Mouse (Mus musculus) myocyte (in vitro differentiated cells): ENCODE data around the gene Golph3l. TPM values are rescaled to one million over a fixed set of nuclear protein-coding genes. Genes with fewer than 3 reads are reported as not detected.

ENCODE experiments used
- H3K27me3 ChIP-seq: one replicate; pipeline ENCODE4 v1.6.1; 2011; ENCODE audit not compliant: control insufficient read depth, insufficient read depth, insufficient read length
- H3K36me3 ChIP-seq: one replicate; pipeline ENCODE4 v1.6.1; 2011; ENCODE audit not compliant: control insufficient read depth, insufficient read depth
- H3K4me2 ChIP-seq: one replicate; pipeline ENCODE4 v1.6.1; 2011; ENCODE audit warnings: low read depth, control low read depth
- H3K4me3 ChIP-seq: one replicate; pipeline ENCODE4 v1.5.1; 2011; ENCODE audit warnings: mild to moderate bottlenecking, control low read depth, moderate library complexity
- H3K79me2 ChIP-seq: one replicate; pipeline ENCODE4 v1.6.1; 2011; ENCODE audit not compliant: control insufficient read depth, insufficient read depth
- H3ac ChIP-seq: one replicate; pipeline ENCODE4 v1.6.1; 2011; ENCODE audit not compliant: control insufficient read depth, insufficient read length
- CEBPB ChIP-seq: IDR thresholded peaks from 2 replicates; pipeline ENCODE4 v1.6.1; 2011; ENCODE audit warnings: mild to moderate bottlenecking, moderate library complexity; ENCODE audit not compliant: poor library complexity, insufficient read depth, severe bottlenecking
- E2F4 ChIP-seq: IDR thresholded peaks from one replicate; pipeline ENCODE4 v1.6.1; 2011; ENCODE audit warnings: mild to moderate bottlenecking, control low read depth, moderate library complexity; ENCODE audit not compliant: insufficient read depth
- MAX ChIP-seq: IDR thresholded peaks from one replicate; pipeline ENCODE4 v1.6.1; 2011; ENCODE audit warnings: low read depth, mild to moderate bottlenecking, control low read depth
- MYOD1 ChIP-seq, 3 experiments: IDR thresholded peaks; one replicate each; pipeline ENCODE4 v1.6.1; 2011; ENCODE audit warnings: control low read depth in 2 of 3, low read depth in 2 of 3, mild to moderate bottlenecking in 2 of 3, moderate library complexity in 1 of 3; ENCODE audit not compliant: insufficient read length in 2 of 3, control insufficient read depth in 1 of 3
- MYOG ChIP-seq, 3 experiments: IDR thresholded peaks; one replicate each; pipeline ENCODE4 v1.6.1; 2011; ENCODE audit warnings: control low read depth in 2 of 3, low read depth in 2 of 3, mild to moderate bottlenecking in 2 of 3; ENCODE audit not compliant: insufficient read length in 2 of 3, control insufficient read depth in 1 of 3, insufficient read depth in 1 of 3
- POLR2A ChIP-seq: IDR thresholded peaks from one replicate; pipeline ENCODE4 v1.6.1; 2011; ENCODE audit warnings: low read depth, mild to moderate bottlenecking, control low read depth, moderate library complexity; ENCODE audit not compliant: insufficient read length
- POLR2AphosphoS2 ChIP-seq: IDR thresholded peaks from one replicate; pipeline ENCODE4 v1.6.1; 2011; ENCODE audit warnings: low read depth, control low read depth; ENCODE audit not compliant: insufficient read length
- REST ChIP-seq: IDR thresholded peaks from one replicate; pipeline ENCODE4 v1.6.1; 2011; ENCODE audit warnings: mild to moderate bottlenecking, control low read depth, moderate library complexity; ENCODE audit not compliant: insufficient read depth, insufficient read length
- SRF ChIP-seq: IDR thresholded peaks from one replicate; pipeline ENCODE4 v1.6.1; 2011; ENCODE audit warnings: low read depth; ENCODE audit not compliant: control insufficient read depth, insufficient read length
- TCF12 ChIP-seq: IDR thresholded peaks from one replicate; pipeline ENCODE4 v1.6.1; 2011; ENCODE audit warnings: mild to moderate bottlenecking, control low read depth; ENCODE audit not compliant: poor library complexity, insufficient read depth, severe bottlenecking
- TCF3 ChIP-seq: IDR thresholded peaks from one replicate; pipeline ENCODE4 v1.6.1; 2011; ENCODE audit warnings: low read depth, control low read depth; ENCODE audit not compliant: insufficient read length
- USF1 ChIP-seq: IDR thresholded peaks from one replicate; pipeline ENCODE4 v1.6.1; 2011; ENCODE audit warnings: low read depth, mild to moderate bottlenecking, control low read depth, moderate library complexity
- polyA plus RNA-seq: library from polyadenylated mRNA; unstranded; fragments of >200 nt; fragmentation: generic; extraction: Trizol; gene quantifications from one replicate; pipeline ENCODE4 v1.2.1, GENCODE M21; 2012; ENCODE audit warnings: missing spikeins

Golph3l gene
- polyA plus RNA-seq, 1 experiment: 4.4 TPM

DNA sequence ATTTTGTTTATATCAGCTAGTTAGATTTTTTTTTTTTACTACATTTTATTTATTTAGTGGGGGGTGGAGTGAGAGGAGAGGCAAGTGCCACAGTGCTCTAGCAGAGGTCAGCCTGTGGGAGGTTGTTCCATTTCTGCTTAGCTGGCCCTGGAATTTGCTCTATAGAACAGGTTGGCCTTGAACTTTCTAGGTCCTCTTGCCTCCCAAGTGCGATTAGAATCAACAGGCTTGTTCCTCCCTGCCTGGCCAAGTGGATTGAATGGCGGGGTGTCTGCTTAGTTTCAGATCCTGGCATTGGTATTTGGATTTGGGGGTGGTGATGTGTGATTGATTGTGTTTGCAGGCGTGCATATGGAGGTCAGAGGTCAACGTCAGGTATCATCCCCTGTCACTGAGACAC lies 47.3 kb downstream of the Golph3l start:
- Histone ChIP-seq H3K4me2 (no peak overlapping the region), H3K36me3 (peaks cover 49% of the 10 kb centered on the region), H3K4me3 (no peak overlapping the region), H3ac (no peak overlapping the region), H3K27me3 (no peaks in the 10 kb centered on the region), H3K79me2 (peaks cover 6% of the 10 kb centered on the region)
- no peak for TF ChIP-seq CEBPB
- TF ChIP-seq E2F4: no peak
- no peak for TF ChIP-seq MYOG (IDR thresholded peaks at IDR 0.05; ENCODE audit: control insufficient read depth in 1 of 3, insufficient read depth in 1 of 3, insufficient read length in 2 of 3, low read depth in 2 of 3)
- TF ChIP-seq POLR2AphosphoS2: no peak
- TF ChIP-seq SRF: no peak
- no peak for TF ChIP-seq MAX
- no peak for TF ChIP-seq REST
- no peak for TF ChIP-seq MYOD1 (IDR thresholded peaks at IDR 0.05; ENCODE audit: control insufficient read depth in 1 of 3, insufficient read length in 2 of 3, low read depth in 2 of 3)
- TF ChIP-seq POLR2A: no peak
- no peak for TF ChIP-seq USF1

- no peaks in the 10 kb centered on the region for H3K79me2 ChIP-seq
- peaks cover 25% of the 10 kb centered on the region for H3K36me3 ChIP-seq
- H3ac ChIP-seq: no peak overlapping the region
- H3K27me3 ChIP-seq: no peaks in the 10 kb centered on the region
- TF ChIP-seq TCF12: no peak
- no peak for TF ChIP-seq POLR2A
- no peak for TF ChIP-seq CEBPB
- no peak for TF ChIP-seq MYOG (IDR thresholded peaks at IDR 0.05; ENCODE audit: control insufficient read depth in 1 of 3, insufficient read depth in 1 of 3, insufficient read length in 2 of 3, low read depth in 2 of 3)
- no peak for TF ChIP-seq USF1
- no peak for TF ChIP-seq POLR2AphosphoS2
- no peak for TF ChIP-seq REST
- TF ChIP-seq MAX: no peak
- TF ChIP-seq TCF3: no peak
- TF ChIP-seq MYOD1 (IDR thresholded peaks at IDR 0.05; ENCODE audit: control insufficient read depth in 1 of 3, insufficient read length in 2 of 3, low read depth in 2 of 3): no peak
- TF ChIP-seq SRF: no peak
- no peak for TF ChIP-seq E2F4
- H3K4me2 ChIP-seq: no peak overlapping the region
- H3K4me3 ChIP-seq: no peak overlapping the region
These were observed 51.0 kb downstream of the Golph3l start for GRCm38 (mm10) chr3:95639694-95640093.

DNA sequence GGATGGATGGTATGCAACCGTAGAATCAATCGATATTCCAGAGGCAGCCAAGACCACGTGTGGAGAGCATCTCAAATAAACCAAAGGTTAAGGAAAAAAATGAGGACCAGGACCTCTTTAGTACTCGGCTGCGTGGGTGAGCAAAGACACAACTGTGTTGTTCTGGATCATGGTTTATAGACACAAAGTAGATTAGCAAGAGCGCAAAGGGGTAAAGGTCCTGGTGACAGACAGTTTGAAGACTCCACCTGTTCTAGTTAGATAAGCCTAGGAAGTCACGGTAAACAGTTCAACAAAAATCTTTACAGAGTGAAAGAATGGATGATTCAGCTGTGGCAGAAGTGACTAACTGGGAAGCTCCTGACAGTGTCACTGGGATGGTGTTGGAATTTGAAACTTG lies 54.4 kb downstream of the Golph3l start:
- peaks cover 1% of the 10 kb centered on the region for H3K36me3 ChIP-seq
- H3ac ChIP-seq: no peak overlapping the region
- no peak overlapping the region for H3K4me3 ChIP-seq
- TF ChIP-seq USF1 (no peak), E2F4 (no peak), REST (no peak), SRF (no peak), TCF12 (no peak), POLR2A (no peak), POLR2AphosphoS2 (no peak), MAX (no peak), MYOG (IDR thresholded peaks at IDR 0.05; ENCODE audit: control insufficient read depth in 1 of 3, insufficient read depth in 1 of 3, insufficient read length in 2 of 3, low read depth in 2 of 3) (no peak), TCF3 (no peak), CEBPB (no peak), MYOD1 (IDR thresholded peaks at IDR 0.05; ENCODE audit: control insufficient read depth in 1 of 3, insufficient read length in 2 of 3, low read depth in 2 of 3) (no peak)
- H3K27me3 ChIP-seq: no peaks in the 10 kb centered on the region
- H3K79me2 ChIP-seq: no peaks in the 10 kb centered on the region
- H3K4me2 ChIP-seq: no peak overlapping the region

DNA sequence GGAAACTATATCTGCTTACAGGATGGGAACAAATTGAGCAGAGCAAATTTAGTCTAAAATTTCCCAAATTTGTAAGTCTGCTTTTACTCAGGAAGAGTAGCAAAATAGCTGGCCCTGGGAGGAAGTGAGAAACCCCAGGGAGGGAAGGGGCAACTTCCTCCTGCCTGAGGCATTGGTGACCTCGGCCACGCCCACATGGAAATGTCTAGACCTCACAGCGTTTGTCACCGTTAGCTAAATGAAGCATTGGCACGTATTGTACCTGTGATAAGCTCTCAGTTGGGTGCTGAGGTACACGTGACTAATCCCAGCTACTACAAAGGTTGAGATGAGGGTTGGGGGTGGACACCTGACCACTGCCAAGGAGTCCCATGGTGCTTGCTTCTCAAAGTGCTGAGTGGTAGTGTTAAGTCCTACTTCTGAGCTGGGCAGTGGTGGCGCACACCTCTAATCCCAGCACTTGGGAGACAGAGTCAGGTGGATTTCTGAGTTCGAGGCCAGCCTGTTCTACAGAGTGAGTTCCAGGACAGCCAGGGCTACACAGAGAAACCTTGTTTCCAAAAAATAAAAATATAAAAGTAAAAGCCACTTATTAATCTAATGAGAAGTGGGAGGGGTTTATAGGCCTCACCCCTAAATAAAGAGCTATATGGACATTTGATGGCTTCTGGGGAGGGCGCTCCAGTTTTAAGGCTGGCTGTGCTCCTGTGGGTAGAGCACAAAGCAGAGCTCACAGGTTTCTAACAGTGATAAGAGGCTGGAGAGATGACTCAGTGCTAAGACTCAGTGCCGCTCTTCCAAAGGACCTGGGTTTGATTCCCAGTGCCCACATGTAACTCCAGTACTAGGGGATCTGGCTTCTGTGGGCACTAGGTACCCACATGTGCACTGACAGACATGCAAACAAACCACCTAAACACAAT lies 56.8 kb downstream of the Golph3l start:
- H3K36me3 ChIP-seq: no peaks in the 10 kb centered on the region
- no peak overlapping the region for H3K4me2 ChIP-seq
- H3ac ChIP-seq: no peak overlapping the region
- H3K27me3 ChIP-seq: no peaks in the 10 kb centered on the region
- H3K79me2 ChIP-seq: no peaks in the 10 kb centered on the region
- no peak overlapping the region for H3K4me3 ChIP-seq
- TF ChIP-seq POLR2AphosphoS2: no peak
- TF ChIP-seq USF1: no peak
- no peak for TF ChIP-seq REST
- no peak for TF ChIP-seq MYOD1 (IDR thresholded peaks at IDR 0.05; ENCODE audit: control insufficient read depth in 1 of 3, insufficient read length in 2 of 3, low read depth in 2 of 3)
- no peak for TF ChIP-seq CEBPB
- TF ChIP-seq TCF3: no peak
- TF ChIP-seq POLR2A: no peak
- no peak for TF ChIP-seq MAX
- no peak for TF ChIP-seq E2F4
